26 mouse cellular contexts compared by ENCODE assay signal in genomic region chr4:135824254-135824653, GRCm38 (mm10). TPM values are rescaled to one million over a fixed set of nuclear protein-coding genes. Genes with fewer than 3 reads are reported as not detected.
DNase-seq lines count a peak whose midpoint lies in the region; ATAC-seq and TF ChIP-seq lines count a peak whose summit lies in the region.
"Had no signal": no experiment of that assay in that cellular context is flagged by ENCODE, and none has a peak within 500 bp of the region (broad histone marks: within the 10 kb centered on the region; RNA-seq: fewer than 3 reads in every experiment).

No protein-coding gene starts in this region.

- H3K27me3 ChIP-seq in midbrain, embryonic 12.5 days, result no peaks in the 10 kb centered on the region
- no peaks in the 10 kb centered on the region for H3K27me3 ChIP-seq in midbrain, postnatal 0 days (ENCODE audit: insufficient read depth, low read length)
- H3K27me3 ChIP-seq: heart, embryonic 12.5 days; limb, embryonic 12.5 days; liver, embryonic 15.5 days; neural tube, embryonic 13.5 days had no signal

- no peaks in the 10 kb centered on the region for H3K36me3 ChIP-seq in midbrain, embryonic 12.5 days
- no peaks in the 10 kb centered on the region for H3K36me3 ChIP-seq in midbrain, postnatal 0 days (ENCODE audit: insufficient read depth, low read length)
- H3K36me3 ChIP-seq: heart, embryonic 12.5 days; hindbrain, embryonic 10.5 days; limb, embryonic 12.5 days; liver, embryonic 15.5 days; neural tube, embryonic 13.5 days had no signal

- intact Hi-C loops in gastrocnemius, adult 2 months (cut with DNase I), result loop anchor here (5.0 kb wide), 1 partner anchor 53 kb away; no protein-coding TSS in a partner anchor
- intact Hi-C loops in left cerebral cortex, postnatal 14 days (cut with DNase I), result loop anchor here (5.0 kb wide), 1 partner anchor 33 kb away; the partner anchor contains the start of gene Srsf10

- peak overlapping the region; percentile 32; the same call in 1 of the 2 replicates for H3K27ac ChIP-seq in gastrocnemius, adult 2 months
- H3K27ac ChIP-seq in midbrain, embryonic 12.5 days (replicated peaks), result 0 out of 2 replicates have a peak overlapping the region, but pooled peaks have one; percentile 15
- no peak overlapping the region for H3K27ac ChIP-seq in midbrain, postnatal 0 days (ENCODE audit: low read depth, low read length)
- H3K27ac ChIP-seq: hindbrain, embryonic 10.5 days; limb, embryonic 12.5 days; liver, embryonic 15.5 days; neural tube, embryonic 13.5 days had no signal

- WGBS in midbrain, embryonic 12.5 days, result 50% methylated on average over 8 of the region's 8 CpGs
- 46% methylated on average over 8 of the region's 8 CpGs for WGBS in midbrain, postnatal 0 days

- no peak overlapping the region for H3K4me2 ChIP-seq in midbrain, embryonic 12.5 days (replicated peaks)
- no peak overlapping the region for H3K4me2 ChIP-seq in midbrain, postnatal 0 days (ENCODE audit: low read depth, low read length, poor library complexity, severe bottlenecking)
- H3K4me2 ChIP-seq: heart, embryonic 12.5 days; limb, embryonic 12.5 days; liver, embryonic 15.5 days; lung, embryonic 14.5 days; midbrain, embryonic 11.5 days; neural tube, embryonic 13.5 days had no signal

- no peak for ATAC-seq in midbrain, embryonic 12.5 days (ENCODE audit: low FRiP score, low read depth)
- no peak for ATAC-seq in midbrain, postnatal 0 days (ENCODE audit: low FRiP score)
- ATAC-seq: CD4-positive, CD25-positive, alpha-beta regulatory T cell, adult 4 months had no signal

- DNase-seq in gastrocnemius, adult 2 months, result no peak
- no peak for DNase-seq in gastrocnemius, adult 8-10 months (ENCODE audit: low spot score in 2 of 2)
- DNase-seq in midbrain, postnatal 0 days (ENCODE audit: low spot score), result no peak
- peak; percentile 90 for DNase-seq in ZHBTc4 (ENCODE audit: low read depth, low spot score)
- DNase-seq in left cerebral cortex, postnatal 14 days (ENCODE audit: low spot score in 2 of 2), result no peak
- no peak for DNase-seq in cerebellum, postnatal 14 days
- DNase-seq: adrenal gland, postnatal 10 days; cerebellum, adult 11-12 months; cerebellum, adult 9-11 months; gastrocnemius, postnatal 25 days; heart, adult 11 months; heart, postnatal 14 days; kidney, adult 11 months; kidney, postnatal 14 days; layer of hippocampus, adult 9-11 months; lung, embryonic 14.5 days; lung, postnatal 14 days; right cerebral cortex, postnatal 4 days had no signal

- peaks cover 11% of the 10 kb centered on the region for H3K4me1 ChIP-seq in midbrain, embryonic 12.5 days
- no peaks in the 10 kb centered on the region for H3K4me1 ChIP-seq in midbrain, postnatal 0 days (ENCODE audit: insufficient read depth, low read length)

- H3K9ac ChIP-seq in midbrain, embryonic 12.5 days (replicated peaks), result no peak overlapping the region; the same call in 1 of the 2 replicates
- no peak overlapping the region for H3K9ac ChIP-seq in midbrain, postnatal 0 days (replicated peaks; ENCODE audit: low read length, poor library complexity, severe bottlenecking)
- H3K9ac ChIP-seq: heart, embryonic 12.5 days; limb, embryonic 12.5 days; liver, embryonic 15.5 days; lung, embryonic 14.5 days; neural tube, embryonic 13.5 days had no signal

- H3K4me3 ChIP-seq in gastrocnemius, adult 2 months, result no peak overlapping the region
- H3K4me3 ChIP-seq in midbrain, embryonic 12.5 days, result no peak overlapping the region
- H3K4me3 ChIP-seq in midbrain, postnatal 0 days (ENCODE audit: low read depth, low read length), result no peak overlapping the region
- H3K4me3 ChIP-seq: heart, embryonic 12.5 days; hindbrain, embryonic 10.5 days; limb, embryonic 12.5 days; liver, embryonic 15.5 days; neural tube, embryonic 13.5 days had no signal

- no peaks in the 10 kb centered on the region for H3K9me3 ChIP-seq in midbrain, embryonic 12.5 days
- no peaks in the 10 kb centered on the region for H3K9me3 ChIP-seq in midbrain, postnatal 0 days (ENCODE audit: low read length)
- H3K9me3 ChIP-seq: heart, embryonic 12.5 days; hindbrain, embryonic 10.5 days; limb, embryonic 12.5 days; liver, embryonic 15.5 days; neural tube, embryonic 13.5 days had no signal

- TF ChIP-seq CTCF in gastrocnemius, adult 2 months (IDR thresholded peaks at IDR 0.05), result no peak
- TF ChIP-seq CTCF in midbrain, postnatal 0 days (IDR thresholded peaks at IDR 0.05), result no peak

RNA-seq across cellular contexts. Expression of gene Srsf10, which starts 31.3 kb away (rescaled TPM):
- total RNA-seq in gastrocnemius, adult 2 months (2021), result 10 to 100 TPM; 27.2 to 30.6 TPM
- 10 to 100 TPM; 14.3 to 27.1 (median 22.0) TPM for total RNA-seq in gastrocnemius, adult 8-10 months (2022)
- 351 and 371 TPM in 2 replicates for polyA plus RNA-seq in midbrain, embryonic 12.5 days (2016; fragmentation: Nextera tagmentation; extraction: Ambion mirVana)
- 66.6 and 92.7 TPM in 2 replicates for total RNA-seq in midbrain, postnatal 0 days (2014; rRNA removed)
- 134 and 155 TPM in 2 replicates for polyA plus RNA-seq in midbrain, postnatal 0 days (2015; fragmentation: Nextera tagmentation; extraction: Ambion mirVana)
- 10 to 100 TPM; 71.0 to 77.4 TPM for total RNA-seq in left cerebral cortex, postnatal 14 days (2021)

RNA-seq across cellular contexts. Expression of gene Pnrc2, which starts 49.4 kb away (rescaled TPM):
- total RNA-seq in gastrocnemius, adult 2 months (2021), result 10 to 100 TPM; 36.7 to 44.8 TPM
- total RNA-seq in gastrocnemius, adult 8-10 months (2022), result 10 to 100 TPM; 30.2 to 36.3 (median 32.7) TPM
- 189 and 199 TPM in 2 replicates for polyA plus RNA-seq in midbrain, embryonic 12.5 days (2016; fragmentation: Nextera tagmentation; extraction: Ambion mirVana)
- 52.6 and 64.4 TPM in 2 replicates for total RNA-seq in midbrain, postnatal 0 days (2014; rRNA removed)
- 67.6 and 72.6 TPM in 2 replicates for polyA plus RNA-seq in midbrain, postnatal 0 days (2015; fragmentation: Nextera tagmentation; extraction: Ambion mirVana)
- total RNA-seq in left cerebral cortex, postnatal 14 days (2021), result 10 to 100 TPM; 48.8 to 49.7 TPM
